Mouse (Mus musculus) liver, embryonic 11.5 days (tissue): ENCODE data around the gene Galntl6. TPM values are rescaled to one million over a fixed set of nuclear protein-coding genes. Genes with fewer than 3 reads are reported as not detected.

Source experiments
- ATAC-seq: fragments of 200-750 bp; cut with Nextera tagmentation; replicated peaks from 2 replicates; pipeline ENCODE4 v1.8.0; 2017; ENCODE audit warnings: moderate number of reproducible peaks, mild to moderate bottlenecking, moderate TSS enrichment, moderate library complexity; ENCODE audit not compliant: low FRiP score
- DNase-seq: peaks from one replicate; pipeline ENCODE4 v3.0.0-alpha.2; 2017; ENCODE audit warnings: low spot score
- H3K27ac ChIP-seq: fragments of 300-500 bp; sonication (generic); 2 replicates; pipeline ENCODE4 v1.5.1; 2014; ENCODE audit warnings: mild to moderate bottlenecking, low read depth, low read length, control low read depth
- H3K27me3 ChIP-seq: fragments of 300-500 bp; sonication (generic); replicated peaks from 2 replicates; pipeline ENCODE4 v1.6.1; 2014; ENCODE audit warnings: low read length, mixed read lengths; ENCODE audit not compliant: control insufficient read depth, insufficient read depth
- H3K36me3 ChIP-seq: fragments of 300-500 bp; sonication (generic); 2 replicates; pipeline ENCODE4 v1.6.1; 2014; ENCODE audit warnings: mild to moderate bottlenecking, low read length, moderate library complexity, mixed read lengths; ENCODE audit not compliant: control insufficient read depth, insufficient read depth
- H3K4me1 ChIP-seq: fragments of 300-500 bp; sonication (generic); replicated peaks from 2 replicates; pipeline ENCODE4 v1.6.1; 2014; ENCODE audit warnings: low read length, mixed read lengths; ENCODE audit not compliant: control insufficient read depth, insufficient read depth
- H3K4me2 ChIP-seq: fragments of 300-500 bp; sonication (generic); 2 replicates; pipeline ENCODE4 v1.6.1; 2014; ENCODE audit warnings: mild to moderate bottlenecking, control low read depth, moderate library complexity
- H3K4me3 ChIP-seq: fragments of 300-500 bp; sonication (generic); 2 replicates; pipeline ENCODE4 v1.5.1; 2014; ENCODE audit warnings: low read depth, low read length, control low read depth
- H3K9ac ChIP-seq: fragments of 300-500 bp; sonication (generic); 2 replicates; pipeline ENCODE4 v1.6.1; 2014; ENCODE audit warnings: low read depth, low read length, control low read depth
- H3K9me3 ChIP-seq: fragments of 300-500 bp; sonication (generic); 2 replicates; pipeline ENCODE4 v1.6.1; 2016; ENCODE audit warnings: low read length, inconsistent platforms, mixed read lengths; ENCODE audit not compliant: control insufficient read depth
- WGBS: fragments of 180-500 bp; shearing (Covaris S2); extraction: QIAGEN DNeasy Blood & Tissue Kit; methylation state at CpG from one replicate; pipeline ENCODE4 v1.1.7; 2014; 5-methylcytosine and 5-hydroxymethylcytosine counted together
- polyA plus RNA-seq: library from polyadenylated mRNA; unstranded; fragments of >200 nt; fragmentation: Nextera tagmentation; extraction: Ambion mirVana; gene quantifications from 2 replicates; pipeline ENCODE4 v1.2.1, GENCODE M21; 2014

Gene Galntl6
- polyA plus RNA-seq, 1 experiment from 2014 or later: 0.27 TPM

DNA sequence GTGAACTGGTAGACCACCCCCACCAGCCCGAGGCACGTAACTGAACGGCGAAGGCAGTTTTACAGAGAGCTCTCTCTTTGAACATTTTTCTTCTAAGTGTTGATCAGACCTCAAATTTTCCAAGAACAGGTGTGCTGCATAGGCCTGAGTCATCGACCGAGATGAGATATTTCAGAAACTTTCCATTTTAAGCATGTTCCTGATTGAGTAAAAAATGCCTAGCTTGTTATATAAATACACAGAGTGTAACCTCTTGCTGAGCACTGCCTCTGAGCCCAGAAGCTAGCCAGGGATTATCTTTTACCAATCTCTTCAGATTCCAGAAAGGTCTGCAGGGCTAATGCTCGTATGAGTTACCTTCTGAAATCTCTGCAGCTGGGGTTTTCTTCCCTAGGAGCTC lies 1120.2 kb downstream of the Galntl6 start:
- no peak overlapping the region for H3K4me3 ChIP-seq
- no peaks in the 10 kb centered on the region for H3K36me3 ChIP-seq
- H3K27ac ChIP-seq: no peak overlapping the region
- no peak overlapping the region for H3K9ac ChIP-seq
- no peaks in the 10 kb centered on the region for H3K4me1 ChIP-seq
- no peaks in the 10 kb centered on the region for H3K27me3 ChIP-seq
- H3K9me3 ChIP-seq: no peaks in the 10 kb centered on the region
- ATAC-seq: no peak
- DNase-seq: no peak
- H3K4me2 ChIP-seq: no peak overlapping the region
- WGBS: 80% methylated on average over 7 of the region's 7 CpGs

DNA sequence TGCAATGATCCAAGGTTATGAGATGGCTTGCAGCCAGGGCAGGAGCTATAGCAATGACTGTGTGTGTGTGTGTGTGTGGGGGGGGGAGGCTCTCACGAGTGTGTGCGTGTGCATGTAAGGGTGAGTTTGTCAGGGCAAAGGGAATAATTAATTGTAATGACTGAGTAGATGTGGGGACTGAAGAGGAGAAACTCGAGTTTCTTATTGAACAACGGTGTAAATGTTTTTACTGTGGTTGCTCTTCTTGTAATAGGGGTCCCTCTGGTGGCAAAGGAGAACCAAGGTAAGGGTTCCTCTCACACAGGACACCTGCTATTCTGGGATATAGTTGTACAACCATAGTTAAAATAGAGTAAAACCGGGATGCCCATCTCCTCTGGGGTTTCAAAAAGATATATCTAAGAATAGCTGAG lies 1121.1 kb downstream of the Galntl6 start:
- Histone ChIP-seq H3K4me3 (no peak overlapping the region), H3K27ac (no peak overlapping the region), H3K9ac (no peak overlapping the region), H3K4me2 (no peak overlapping the region), H3K4me1 (no peaks in the 10 kb centered on the region), H3K36me3 (no peaks in the 10 kb centered on the region), H3K27me3 (no peaks in the 10 kb centered on the region), H3K9me3 (no peaks in the 10 kb centered on the region)
- WGBS: 28% methylated on average over 5 of the region's 5 CpGs
- ATAC-seq (no peak), DNase-seq (no peak)

DNA sequence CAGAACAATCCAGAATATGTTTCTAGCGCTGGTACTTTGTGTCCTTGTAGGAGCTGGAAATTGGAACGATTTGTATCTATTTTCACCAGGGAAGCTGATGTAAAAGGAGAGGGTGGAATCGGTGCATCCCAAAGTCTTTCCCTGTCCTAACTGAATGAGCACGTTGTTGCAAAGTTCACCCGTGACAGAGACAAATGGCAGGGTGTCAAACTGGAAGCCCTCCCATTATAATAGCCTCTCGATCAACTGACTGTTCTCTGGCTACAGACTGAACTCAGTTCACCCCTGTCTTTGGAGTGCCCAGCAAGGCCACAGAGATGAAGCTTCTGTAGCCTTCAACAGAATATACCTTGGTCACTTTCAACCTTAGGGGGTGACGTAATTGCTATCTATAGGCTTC lies 1132.9 kb downstream of the Galntl6 start:
- no peaks in the 10 kb centered on the region for H3K36me3 ChIP-seq
- no peaks in the 10 kb centered on the region for H3K4me1 ChIP-seq
- no peak for ATAC-seq
- no peak overlapping the region for H3K9ac ChIP-seq
- H3K4me2 ChIP-seq: no peak overlapping the region
- H3K4me3 ChIP-seq: no peak overlapping the region
- WGBS: 66% methylated on average over 7 of the region's 7 CpGs
- H3K27ac ChIP-seq: no peak overlapping the region
- DNase-seq: no peak
- H3K9me3 ChIP-seq: no peaks in the 10 kb centered on the region
- no peaks in the 10 kb centered on the region for H3K27me3 ChIP-seq

DNA sequence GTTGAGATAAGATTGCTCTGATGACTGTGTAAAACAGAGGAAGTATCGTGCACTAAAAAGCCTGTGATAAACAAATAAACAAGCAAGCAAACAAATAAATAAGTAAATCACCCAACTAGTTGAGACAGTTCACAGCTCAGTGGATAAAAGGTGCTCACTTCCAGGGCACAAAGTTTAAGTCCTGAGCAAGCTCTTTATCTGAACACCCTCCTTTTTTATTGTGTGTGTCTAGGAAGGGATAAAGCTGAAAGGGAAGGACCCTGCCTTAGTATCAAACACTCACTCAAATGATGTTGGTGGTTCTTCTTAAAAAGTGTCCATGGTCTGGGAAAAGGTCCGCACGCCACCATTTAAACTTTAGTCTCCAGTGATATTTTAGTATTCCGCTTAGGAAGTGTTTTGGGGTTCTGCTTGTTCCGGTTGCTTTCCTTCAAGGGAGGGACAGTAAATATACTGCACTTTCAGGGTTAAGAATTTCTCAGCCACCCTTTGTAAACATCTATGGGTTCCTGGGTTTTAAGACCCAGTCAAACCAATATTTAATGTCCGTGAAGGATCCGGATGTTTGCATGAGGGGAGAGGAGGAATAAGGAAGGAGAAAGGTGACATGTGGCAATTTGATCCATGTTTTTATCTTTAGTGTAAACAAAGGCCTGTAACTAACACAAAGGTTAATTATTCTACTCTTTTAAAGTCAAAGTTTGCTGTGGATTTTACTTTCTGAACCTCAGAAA lies 1134.3 kb downstream of the Galntl6 start:
- no peak overlapping the region for H3K4me2 ChIP-seq

DNA sequence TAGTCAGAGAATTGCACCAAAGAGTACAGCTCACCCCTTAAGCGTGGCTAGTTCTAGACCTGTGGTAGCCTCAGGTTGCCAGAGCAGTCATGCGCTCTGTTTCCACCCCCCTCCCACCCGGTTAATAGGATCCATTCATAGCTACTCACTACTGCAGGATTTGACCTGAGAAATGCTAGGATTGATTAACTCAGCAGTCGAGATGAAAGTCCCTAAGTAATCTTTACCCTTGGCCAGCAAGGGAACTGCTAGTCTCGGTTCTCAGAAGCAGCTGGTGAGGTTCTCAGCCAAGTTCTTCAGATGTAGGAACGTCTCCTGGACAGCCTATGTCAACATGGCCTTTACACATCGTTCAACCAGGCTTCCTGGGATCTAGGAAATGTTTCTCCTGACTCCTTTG lies 1135.7 kb downstream of the Galntl6 start:
- Histone ChIP-seq H3K4me1 (no peaks in the 10 kb centered on the region), H3K27ac (no peak overlapping the region), H3K36me3 (no peaks in the 10 kb centered on the region), H3K4me2 (no peak overlapping the region), H3K27me3 (no peaks in the 10 kb centered on the region), H3K9me3 (no peaks in the 10 kb centered on the region), H3K4me3 (no peak overlapping the region), H3K9ac (no peak overlapping the region)
- 56% methylated on average over 7 of the region's 7 CpGs for WGBS
- ATAC-seq: no peak
- DNase-seq: no peak

More for the DNA sequence above, 1134.3 kb downstream of the Galntl6 start:
- Histone ChIP-seq H3K4me1 (no peaks in the 10 kb centered on the region), H3K27me3 (no peaks in the 10 kb centered on the region), H3K4me3 (no peak overlapping the region), H3K27ac (no peak overlapping the region), H3K36me3 (no peaks in the 10 kb centered on the region), H3K9ac (no peak overlapping the region), H3K9me3 (no peaks in the 10 kb centered on the region)
- 68% methylated on average over 7 of the region's 7 CpGs for WGBS
- no peak for ATAC-seq
- DNase-seq: no peak

DNA sequence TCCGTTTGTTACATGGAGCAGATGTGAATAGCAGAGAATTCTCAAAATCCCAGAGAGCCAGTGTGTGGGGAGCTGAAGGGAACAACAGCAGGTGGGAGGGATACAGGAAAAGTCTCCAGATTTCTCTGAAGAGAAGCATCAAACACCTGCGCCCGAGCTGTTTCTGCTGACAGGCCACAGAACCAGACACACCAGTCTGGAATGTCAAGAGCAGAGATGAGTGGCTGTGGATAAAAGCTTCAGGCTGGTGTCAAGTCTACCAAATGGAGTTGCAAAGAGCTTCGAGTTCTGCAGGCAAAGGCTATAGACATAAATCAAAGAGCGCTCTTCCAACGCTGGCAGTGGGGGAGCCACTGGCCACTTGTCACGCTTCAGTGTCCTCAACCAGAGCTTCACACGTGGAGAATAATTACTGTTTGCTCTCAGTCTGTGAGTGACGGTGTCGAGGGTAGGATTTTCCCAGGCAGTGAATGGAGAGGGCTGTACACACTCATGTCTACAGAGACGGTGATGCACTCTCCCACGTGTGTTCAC lies 1139.6 kb downstream of the Galntl6 start:
- H3K27ac ChIP-seq: no peak overlapping the region
- no peaks in the 10 kb centered on the region for H3K36me3 ChIP-seq
- H3K4me2 ChIP-seq: no peak overlapping the region
- H3K27me3 ChIP-seq: no peaks in the 10 kb centered on the region
- DNase-seq (no peak), ATAC-seq (no peak)
- no peak overlapping the region for H3K4me3 ChIP-seq
- H3K4me1 ChIP-seq: no peaks in the 10 kb centered on the region
- no peaks in the 10 kb centered on the region for H3K9me3 ChIP-seq
- H3K9ac ChIP-seq: no peak overlapping the region
- WGBS: 52% methylated on average over 12 of the region's 12 CpGs

DNA sequence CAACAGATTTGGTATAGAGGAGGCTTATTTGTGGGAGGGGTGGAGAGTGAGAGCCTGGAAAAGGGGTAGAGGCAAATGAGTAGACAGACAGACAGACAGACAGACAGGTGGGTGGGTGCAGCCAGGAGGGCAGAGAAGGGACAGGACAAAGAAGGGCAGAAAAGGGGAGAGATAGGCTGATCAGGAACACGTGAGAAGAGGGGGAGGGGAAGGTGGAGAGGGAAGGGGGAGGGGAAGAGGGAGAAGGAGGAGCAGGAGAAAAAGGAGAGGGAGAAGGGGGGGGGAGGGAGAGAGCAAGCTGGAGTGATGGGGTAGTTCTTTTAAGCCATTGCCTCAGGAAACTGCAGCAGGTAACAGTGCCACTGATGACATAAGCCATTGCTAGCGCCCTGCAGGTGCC lies 1144.9 kb downstream of the Galntl6 start:
- ATAC-seq (no peak), DNase-seq (no peak)
- H3K4me3 ChIP-seq: no peak overlapping the region
- WGBS: 30% methylated on average over 2 of the region's 2 CpGs
- H3K4me2 ChIP-seq: no peak overlapping the region
- H3K27me3 ChIP-seq: no peaks in the 10 kb centered on the region
- no peaks in the 10 kb centered on the region for H3K36me3 ChIP-seq
- no peaks in the 10 kb centered on the region for H3K9me3 ChIP-seq
- no peak overlapping the region for H3K27ac ChIP-seq
- no peak overlapping the region for H3K9ac ChIP-seq
- no peaks in the 10 kb centered on the region for H3K4me1 ChIP-seq

DNA sequence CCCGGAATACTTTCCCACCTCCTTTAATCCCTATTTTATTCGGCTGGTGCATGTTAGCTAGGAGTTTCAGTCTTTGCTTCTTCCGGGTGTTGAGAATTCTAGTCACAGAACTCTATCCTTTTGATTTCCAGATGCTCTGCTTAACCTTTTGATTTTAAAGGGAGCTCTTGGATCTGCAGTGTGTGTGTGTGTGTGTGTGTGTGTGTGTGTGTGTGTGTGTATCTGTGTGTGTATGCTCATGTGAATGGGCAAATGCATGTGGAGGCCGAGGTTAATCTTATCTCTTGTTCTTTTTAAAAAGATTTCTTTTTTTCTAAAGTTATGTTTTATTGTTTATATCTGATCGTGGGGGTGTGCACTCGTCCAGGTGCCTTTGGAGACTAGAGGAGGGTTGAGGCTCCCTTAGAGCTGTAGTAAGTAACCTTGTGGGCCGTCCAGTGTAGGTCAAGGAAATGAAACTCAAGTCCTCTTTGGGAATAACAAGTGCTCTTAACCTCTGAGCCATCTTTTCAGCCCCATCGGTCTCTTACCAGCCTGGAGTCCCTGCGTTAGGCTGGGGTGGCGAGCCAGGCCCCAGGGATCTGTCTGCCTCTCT lies 1145.9 kb downstream of the Galntl6 start:
- Histone ChIP-seq H3K9ac (no peak overlapping the region), H3K4me3 (no peak overlapping the region), H3K27ac (no peak overlapping the region), H3K36me3 (no peaks in the 10 kb centered on the region), H3K9me3 (no peaks in the 10 kb centered on the region), H3K27me3 (no peaks in the 10 kb centered on the region), H3K4me2 (no peak overlapping the region), H3K4me1 (no peaks in the 10 kb centered on the region)
- DNase-seq: no peak
- WGBS: 60% methylated on average over 10 of the region's 10 CpGs
- ATAC-seq: no peak
